Mouse (Mus musculus) midbrain, embryonic 11.5 days (tissue): ENCODE data around the gene Clta. TPM values are rescaled to one million over a fixed set of nuclear protein-coding genes. Genes with fewer than 3 reads are reported as not detected.
A peak's percentile ranks its signal among the peaks of the same experiment; 100 is the strongest.

Experiments
- ATAC-seq: fragments of 200-750 bp; cut with Nextera tagmentation; 2 replicates; pipeline ENCODE4 v1.8.0; 2017; ENCODE audit warnings: moderate TSS enrichment, moderate library complexity; ENCODE audit not compliant: low FRiP score
- DNase-seq: peaks from one replicate; pipeline ENCODE4 v3.0.0; 2015; ENCODE audit warnings: low spot score; ENCODE audit errors: missing footprints
- H3K27ac ChIP-seq: fragments of 300-500 bp; sonication (generic); 2 replicates; pipeline ENCODE4 v1.5.1; 2014; ENCODE audit warnings: low read depth, low read length
- H3K27me3 ChIP-seq: fragments of 300-500 bp; sonication (generic); 2 replicates; pipeline ENCODE4 v1.6.1; 2014; ENCODE audit warnings: mild to moderate bottlenecking, low read length, moderate library complexity, mixed read lengths; ENCODE audit not compliant: control insufficient read depth, insufficient read depth
- H3K36me3 ChIP-seq: fragments of 300-500 bp; sonication (generic); 2 replicates; pipeline ENCODE4 v1.6.1; 2014; ENCODE audit warnings: mild to moderate bottlenecking, low read length, moderate library complexity, mixed read lengths; ENCODE audit not compliant: control insufficient read depth, insufficient read depth
- H3K4me1 ChIP-seq: fragments of 300-500 bp; sonication (generic); 2 replicates; pipeline ENCODE4 v1.6.1; 2014; ENCODE audit warnings: low read length; ENCODE audit not compliant: control insufficient read depth, insufficient read depth
- H3K4me2 ChIP-seq: fragments of 300-500 bp; sonication (generic); 2 replicates; pipeline ENCODE4 v1.6.1; 2014; ENCODE audit warnings: mild to moderate bottlenecking, moderate library complexity
- H3K4me3 ChIP-seq: fragments of 300-500 bp; sonication (generic); 2 replicates; pipeline ENCODE4 v1.5.1; 2014; ENCODE audit warnings: low read depth, low read length
- H3K9ac ChIP-seq: fragments of 300-500 bp; sonication (generic); 2 replicates; pipeline ENCODE4 v1.6.1; 2014; ENCODE audit warnings: low read length
- H3K9me3 ChIP-seq: fragments of 300-500 bp; sonication (generic); 2 replicates; pipeline ENCODE4 v1.6.1; 2016; ENCODE audit warnings: low read length; ENCODE audit not compliant: control insufficient read depth
- WGBS: fragments of 180-500 bp; shearing (Covaris S2); extraction: QIAGEN DNeasy Blood & Tissue Kit; methylation state at CpG from one replicate; pipeline ENCODE4 v1.1.7; 2014; 5-methylcytosine and 5-hydroxymethylcytosine counted together
- polyA plus RNA-seq: library from polyadenylated mRNA; unstranded; fragments of >200 nt; fragmentation: Nextera tagmentation; extraction: Ambion mirVana; gene quantifications from 2 replicates; pipeline ENCODE4 v1.2.1, GENCODE M21; 2014

The Clta gene
- 226 and 236 TPM in 2 replicates for polyA plus RNA-seq

GRCm38 (mm10) chr4:44004126-44004525 lies at the start of gene Clta:
Gene Clta (plus strand): TSS chr4:44004452.
- WGBS, result 86% methylated on average over 5 of the region's 5 CpGs
- Histone ChIP-seq H3K4me2 (no peak within 1 kb of the TSS), H3K27me3 (no peaks in the 10 kb centered on the region; the same call in 1 of the 2 replicates), H3K4me3 (no peak within 1 kb of the TSS), H3K36me3 (no peaks in the 10 kb centered on the region), H3K4me1 (no peaks in the 10 kb centered on the region), H3K27ac (no peak within 1 kb of the TSS), H3K9me3 (no peaks in the 10 kb centered on the region; the same call in 1 of the 2 replicates), H3K9ac (no peak within 1 kb of the TSS)
- DNase-seq, result no peak
- no peak for ATAC-seq

GRCm38 (mm10) chr4:43957292-43957845 lies 46.9 kb upstream of the Clta start, which contains the start of gene Glipr2:
Gene Glipr2 (plus strand): TSS chr4:43957401.
- peaks cover 19% of the 10 kb centered on the region for H3K27me3 ChIP-seq
- ATAC-seq, result peak; percentile 93

GRCm38 (mm10) chr4:43957846-43958461 lies 46.3 kb upstream of the Clta start:
- Histone ChIP-seq H3K9ac (peak overlapping the region; percentile 67), H3K9me3 (no peaks in the 10 kb centered on the region), H3K27me3 (peaks cover 19% of the 10 kb centered on the region), H3K4me1 (peaks cover 2% of the 10 kb centered on the region; the same call in 1 of the 2 replicates), H3K4me2 (peak overlapping the region; percentile 74), H3K4me3 (peak overlapping the region; percentile 49), H3K36me3 (no peaks in the 10 kb centered on the region), H3K27ac (0 out of 2 replicates have a peak overlapping the region, but pooled peaks have one; percentile 11)
- 1% methylated on average over 26 of the region's 26 CpGs for WGBS
- peak; percentile 98 for DNase-seq
- ATAC-seq, result peak; percentile 71

More at GRCm38 (mm10) chr4:43957292-43957845, 46.9 kb upstream of the Clta start, which contains the start of gene Glipr2:
- H3K4me2 ChIP-seq, result peak within 1 kb of the TSS; percentile 74
- no peaks in the 10 kb centered on the region for H3K9me3 ChIP-seq
- 0 out of 2 replicates have a peak within 1 kb of the TSS, but pooled peaks have one; percentile 11 for H3K27ac ChIP-seq
- DNase-seq, result peak; percentile 99
- WGBS, result under 1% methylated on average over 45 of the region's 45 CpGs
- H3K4me3 ChIP-seq, result peak within 1 kb of the TSS; percentile 49
- no peaks in the 10 kb centered on the region for H3K36me3 ChIP-seq
- H3K4me1 ChIP-seq, result peaks cover 2% of the 10 kb centered on the region; the same call in 1 of the 2 replicates
- H3K9ac ChIP-seq, result peak within 1 kb of the TSS; percentile 67

- Histone ChIP-seq H3K36me3 (no peaks in the 10 kb centered on the region), H3K4me3 (no peak overlapping the region), H3K4me2 (no peak overlapping the region), H3K4me1 (peaks cover 2% of the 10 kb centered on the region; the same call in 1 of the 2 replicates), H3K27ac (no peak overlapping the region), H3K27me3 (peaks cover 19% of the 10 kb centered on the region), H3K9me3 (no peaks in the 10 kb centered on the region), H3K9ac (no peak overlapping the region)
- WGBS, result 72% methylated on average over 9 of the region's 9 CpGs
- no peak for DNase-seq
- no peak for ATAC-seq
These were observed 44.6 kb upstream of the Clta start for GRCm38 (mm10) chr4:43959523-43960179.

GRCm38 (mm10) chr4:43960207-43960606 lies 44.0 kb upstream of the Clta start:
- no peak overlapping the region for H3K4me2 ChIP-seq
- H3K36me3 ChIP-seq, result no peaks in the 10 kb centered on the region
- ATAC-seq (no peak), DNase-seq (no peak)
- peaks cover 19% of the 10 kb centered on the region for H3K27me3 ChIP-seq
- peaks cover 2% of the 10 kb centered on the region; the same call in 1 of the 2 replicates for H3K4me1 ChIP-seq
- H3K9ac ChIP-seq, result no peak overlapping the region
- H3K9me3 ChIP-seq, result no peaks in the 10 kb centered on the region
- WGBS, result 92% methylated on average over 6 of the region's 6 CpGs
- H3K4me3 ChIP-seq, result no peak overlapping the region
- no peak overlapping the region for H3K27ac ChIP-seq

GRCm38 (mm10) chr4:43964326-43964833 lies 39.9 kb upstream of the Clta start:
- WGBS, result 38% methylated on average over 2 of the region's 2 CpGs
- ATAC-seq (no peak), DNase-seq (no peak)
- Histone ChIP-seq H3K4me1 (peaks cover 6% of the 10 kb centered on the region), H3K4me3 (no peak overlapping the region), H3K9me3 (no peaks in the 10 kb centered on the region), H3K9ac (no peak overlapping the region), H3K36me3 (no peaks in the 10 kb centered on the region), H3K4me2 (no peak overlapping the region), H3K27me3 (peaks cover 8% of the 10 kb centered on the region; the same call in 1 of the 2 replicates), H3K27ac (no peak overlapping the region; the same call in 1 of the 2 replicates)

GRCm38 (mm10) chr4:43964951-43965684 lies 39.1 kb upstream of the Clta start:
- Histone ChIP-seq H3K4me2 (no peak overlapping the region), H3K27me3 (0 out of 2 replicates have a peak, but pooled peaks cover 5% of the 10 kb centered on the region), H3K9me3 (no peaks in the 10 kb centered on the region), H3K4me3 (no peak overlapping the region), H3K27ac (no peak overlapping the region), H3K36me3 (no peaks in the 10 kb centered on the region), H3K9ac (no peak overlapping the region), H3K4me1 (peaks cover 7% of the 10 kb centered on the region)
- ATAC-seq (no peak), DNase-seq (no peak)
- 56% methylated on average over 4 of the region's 4 CpGs for WGBS

- 84% methylated on average over 7 of the region's 7 CpGs for WGBS
- H3K27me3 ChIP-seq, result 0 out of 2 replicates have a peak, but pooled peaks cover 5% of the 10 kb centered on the region
These were observed 38.3 kb upstream of the Clta start for GRCm38 (mm10) chr4:43965856-43966535.

More at GRCm38 (mm10) chr4:43965856-43966535, 38.3 kb upstream of the Clta start:
- Histone ChIP-seq H3K9ac (no peak overlapping the region), H3K4me3 (no peak overlapping the region), H3K9me3 (no peaks in the 10 kb centered on the region), H3K27ac (no peak overlapping the region), H3K4me2 (no peak overlapping the region), H3K4me1 (peaks cover 7% of the 10 kb centered on the region), H3K36me3 (no peaks in the 10 kb centered on the region)
- DNase-seq (no peak), ATAC-seq (no peak)
